Mouse (Mus musculus) liver, adult 2 months (tissue): Measurements from ENCODE around the gene Dyx1c1.

ENCODE experiments used
- CTCF ChIP-seq: fragments of 200-500 bp; IDR thresholded peaks from 2 replicates; pipeline ENCODE4 v1.5.1; 2011; ENCODE audit warnings: low read depth, low read length, control low read depth
- POLR2A ChIP-seq: fragments of 200-500 bp; IDR thresholded peaks from 2 replicates; pipeline ENCODE4 v1.6.1; 2011; ENCODE audit warnings: low read length, control low read depth; ENCODE audit not compliant: insufficient read depth; ENCODE audit errors: extremely low read depth

GRCm38 (mm10) chr9:72983066-72983465, 24.5 kb downstream of the Dyx1c1 start:
- TF ChIP-seq CTCF (no peak), POLR2A (no peak)
